Mouse (Mus musculus) layer of hippocampus, adult 18-20 months (tissue): ENCODE measurements around the gene Kcnn1. TPM values are rescaled to one million over a fixed set of nuclear protein-coding genes. Genes with fewer than 3 reads are reported as not detected.
"Not testable (repeated sequence)": the region's sequence is repeated elsewhere in the genome, so short reads cannot be mapped to it uniquely, and the experiment has no call there.

ENCODE experiments used
- DNase-seq, 2 experiments: peaks; one replicate each; pipeline ENCODE4 v3.0.0; 2022; ENCODE audit warnings: low spot score in 2 of 2
- total RNA-seq, 2 experiments: library from RNA; stranded (reverse); gene quantifications; 2 replicates each; pipeline ENCODE4 v1.2.3; 2021

Kcnn1 gene
- total RNA-seq, 2 experiments from 2014 or later: 19.0 to 20.8 TPM

GRCm38 (mm10) chr8:70843214-70843773 lies 19.8 kb downstream of the Kcnn1 start:
- no peak for DNase-seq

GRCm38 (mm10) chr8:70842484-70842883 lies 20.6 kb downstream of the Kcnn1 start:
- no peak for DNase-seq

- DNase-seq: peak; percentile 83 to 95
Observed at GRCm38 (mm10) chr8:70841147-70842072, 21.6 kb downstream of the Kcnn1 start.

DNA sequence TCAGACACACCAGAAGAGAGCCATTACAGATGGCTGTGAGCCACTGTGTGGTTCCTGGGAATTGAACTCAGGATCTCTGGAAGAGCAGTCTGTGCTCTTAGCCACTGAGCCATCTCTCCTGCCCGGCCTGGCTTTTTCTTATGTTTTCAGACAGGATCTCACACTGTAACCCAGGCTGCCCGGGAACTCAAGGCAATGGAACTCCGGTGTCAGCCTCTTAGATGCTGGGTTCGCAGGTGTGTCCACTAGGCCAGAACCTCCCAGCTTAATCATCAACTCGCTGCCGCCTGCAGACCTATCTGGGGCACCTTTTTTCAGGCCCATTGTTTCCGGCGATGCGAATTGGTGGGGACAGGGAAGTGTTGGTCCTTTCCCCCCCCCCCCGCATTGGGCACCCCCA lies 22.5 kb downstream of the Kcnn1 start:
- DNase-seq: no peak

- DNase-seq: peak; percentile 99 to 100
Observed at GRCm38 (mm10) chr8:70839408-70840351, 23.4 kb downstream of the Kcnn1 start, which contains the start of gene Arrdc2. Gene Arrdc2, minus strand, starts transcription at chr8:70839720.

GRCm38 (mm10) chr8:70838654-70839407 lies 24.2 kb downstream of the Kcnn1 start:
- DNase-seq: peak in 1 of 2 experiments; percentile 40

DNA sequence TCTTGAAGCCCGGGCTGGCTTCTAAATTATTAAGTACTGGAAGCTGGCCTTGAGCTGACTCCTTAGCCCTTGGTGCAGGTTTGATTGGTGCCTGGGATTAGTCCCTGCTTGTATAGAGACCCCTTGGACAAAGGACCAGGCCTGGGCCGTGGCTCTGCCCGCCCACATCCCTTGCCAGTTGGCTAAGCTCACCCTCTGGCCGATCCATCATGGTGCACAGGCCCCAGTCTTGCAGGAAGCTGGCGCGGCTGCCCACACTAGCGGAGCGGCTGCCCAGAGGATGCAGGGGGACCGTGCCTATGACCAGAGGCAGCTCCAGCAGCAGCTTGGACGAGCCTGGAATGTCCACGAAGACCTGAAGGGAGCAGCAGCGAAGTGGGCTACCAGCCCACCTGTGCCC lies 26.4 kb downstream of the Kcnn1 start:
- no peak for DNase-seq

GRCm38 (mm10) chr8:70834071-70834470 lies 29.0 kb downstream of the Kcnn1 start:
- DNase-seq: no peak

- peak in 1 of 2 experiments; percentile 78 for DNase-seq
Observed at GRCm38 (mm10) chr8:70833520-70833919, 29.5 kb downstream of the Kcnn1 start.

DNA sequence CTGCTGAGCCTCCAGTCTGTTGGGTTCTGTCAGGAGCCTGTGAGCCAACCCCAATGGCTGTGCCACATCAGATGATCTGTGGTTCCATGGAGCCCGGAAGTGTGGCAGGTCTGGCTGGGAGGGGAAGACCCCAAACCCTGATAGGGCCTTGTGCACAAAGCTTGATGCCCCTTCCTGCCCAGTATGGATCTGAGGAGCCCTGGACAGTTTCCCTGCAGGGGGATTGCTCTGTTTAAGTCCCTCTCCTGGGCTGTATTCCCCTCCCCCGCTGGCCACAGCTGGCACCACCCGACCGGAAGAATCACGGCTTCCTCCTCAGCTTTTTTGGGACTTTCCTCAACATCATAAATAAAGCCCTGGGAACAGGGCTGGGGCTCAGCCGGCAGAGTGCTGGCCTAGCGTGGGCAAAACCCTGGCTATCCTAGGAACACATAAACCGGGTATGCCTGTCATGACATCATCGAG lies 30.0 kb downstream of the Kcnn1 start:
- DNase-seq: no peak

DNA sequence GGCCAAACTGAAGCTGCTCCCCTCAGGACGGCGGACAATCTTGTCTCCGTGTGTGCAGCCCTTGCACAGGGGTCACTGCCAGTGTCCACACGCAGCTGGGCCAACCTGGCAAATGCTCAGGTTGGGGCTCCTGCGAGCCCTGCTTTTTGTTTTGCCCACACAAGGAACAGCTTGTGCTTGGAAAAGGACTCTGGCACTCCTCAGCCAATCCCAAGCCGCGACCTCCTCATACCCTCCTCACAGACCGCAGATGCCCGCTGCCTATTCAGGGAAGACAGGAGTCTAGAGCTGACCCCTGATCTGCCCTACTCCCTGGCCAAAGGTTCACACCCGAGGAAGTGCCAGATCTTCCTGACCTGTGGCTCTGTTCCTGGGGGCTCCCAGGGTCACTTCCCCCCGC lies 30.7 kb downstream of the Kcnn1 start:
- no peak for DNase-seq

DNA sequence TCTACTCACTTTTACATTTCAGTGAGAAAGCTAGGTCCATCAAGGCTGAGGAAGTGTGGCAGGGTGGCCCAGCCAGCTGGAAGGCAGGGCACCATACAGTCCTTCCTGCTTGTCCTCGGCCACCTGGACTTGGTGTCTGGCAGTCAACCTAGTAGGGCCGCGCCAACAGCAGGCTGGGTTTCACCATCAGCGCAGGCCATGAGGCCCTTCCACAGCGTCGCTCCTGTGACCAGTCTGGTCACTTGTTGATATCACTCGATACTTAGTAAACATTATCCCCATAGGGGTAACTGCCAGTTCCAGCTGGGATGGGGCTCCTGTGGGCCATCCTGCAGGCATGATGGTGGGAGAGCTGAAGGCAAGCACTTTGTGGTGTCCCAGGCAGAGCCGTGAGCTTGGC lies 31.5 kb downstream of the Kcnn1 start:
- no peak for DNase-seq

GRCm38 (mm10) chr8:70827796-70828195 lies 35.3 kb downstream of the Kcnn1 start:
- DNase-seq: no peak

DNA sequence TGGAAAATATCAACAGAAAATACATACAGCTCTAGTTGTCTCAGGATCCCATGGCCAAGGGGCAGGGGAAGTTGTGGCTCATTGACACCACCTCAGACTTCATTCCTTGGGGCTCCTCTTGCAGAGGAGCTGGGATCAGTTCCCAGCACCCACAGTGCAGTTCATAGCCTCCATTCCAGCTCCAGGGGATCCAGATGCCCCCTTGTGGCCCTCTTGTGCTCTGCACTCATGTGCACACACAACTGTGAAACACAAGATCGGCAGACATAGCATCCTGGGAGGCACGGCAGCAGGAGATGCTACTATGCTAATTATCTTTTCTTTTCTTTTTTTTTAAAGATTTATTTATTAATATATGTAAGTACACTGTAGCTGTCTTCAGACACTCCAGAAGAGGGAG lies 36.0 kb downstream of the Kcnn1 start:
- DNase-seq: no peak

- DNase-seq: no peak
Observed at GRCm38 (mm10) chr8:70825816-70826215, 37.2 kb downstream of the Kcnn1 start.

DNA sequence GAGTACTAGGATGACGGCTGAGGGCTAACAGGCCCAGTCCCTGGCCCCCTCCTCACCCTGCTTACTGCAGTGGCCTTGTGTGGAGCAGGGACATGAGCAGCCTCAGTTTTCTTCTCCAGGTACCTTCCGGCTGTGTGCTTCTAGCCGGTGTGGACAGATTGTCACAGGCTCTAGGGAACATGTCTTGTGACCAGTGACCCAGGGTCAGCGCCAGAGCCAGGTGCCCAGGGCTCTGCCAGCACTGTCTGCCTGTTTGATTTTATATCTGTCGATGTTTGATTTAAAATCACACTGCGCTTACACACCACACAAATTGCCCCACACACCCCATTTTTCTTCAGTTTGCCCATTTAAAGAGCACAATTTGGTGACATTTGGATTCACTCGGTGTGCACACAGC lies 39.3 kb downstream of the Kcnn1 start:
- DNase-seq: no peak

DNA sequence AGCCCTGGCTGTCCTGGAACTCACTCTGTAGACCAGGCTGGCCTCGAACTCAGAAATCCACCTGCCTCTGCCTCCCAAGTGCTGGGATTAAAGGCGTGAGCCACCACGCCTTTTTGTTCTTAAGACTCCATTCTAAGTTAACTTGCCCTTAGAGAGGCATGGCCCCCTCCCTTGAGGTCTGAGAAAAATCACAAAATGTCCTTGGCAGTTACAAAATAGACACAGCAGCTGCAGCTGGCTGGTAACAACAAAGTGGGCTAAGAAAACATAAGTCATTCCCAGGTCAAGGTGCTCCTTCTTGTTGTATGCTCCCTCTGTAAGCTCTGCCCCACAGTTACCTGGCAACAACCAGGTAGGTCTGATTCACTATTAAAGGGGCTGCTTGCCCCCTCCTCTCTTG lies 40.5 kb downstream of the Kcnn1 start:
- DNase-seq: not testable (repeated sequence)

DNA sequence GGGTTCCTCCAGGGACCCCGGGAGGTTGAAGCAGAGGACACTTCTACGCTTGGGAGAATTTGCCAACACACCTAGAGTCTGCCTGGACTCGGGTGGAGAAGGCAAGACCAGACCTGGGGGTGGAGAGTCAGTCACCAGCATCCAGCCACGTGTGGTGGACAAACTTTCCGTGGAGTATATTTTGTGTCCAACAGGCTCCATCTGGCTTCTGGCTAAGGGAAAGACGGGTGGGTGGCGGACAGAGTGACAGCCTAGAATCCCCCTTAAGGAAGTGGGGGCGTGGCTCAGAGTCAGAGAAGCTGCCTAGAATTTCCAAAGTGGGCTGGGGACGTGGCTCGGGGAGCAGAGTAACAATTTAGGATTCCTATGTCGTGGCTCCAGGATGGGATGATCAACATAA lies 41.1 kb downstream of the Kcnn1 start:
- DNase-seq: no peak

- DNase-seq: peak in 1 of 2 experiments; percentile 70
Observed at GRCm38 (mm10) chr8:70821399-70821962, 41.6 kb downstream of the Kcnn1 start.
